Mouse (Mus musculus) ovary, adult 18-20 months (tissue): ENCODE results near the gene Dynlt1a.
"Not testable (repeated sequence)": the region's sequence is repeated elsewhere in the genome, so short reads cannot be mapped to it uniquely, and the experiment has no call there.

Source experiments
- DNase-seq: peaks from one replicate; pipeline ENCODE4 v3.0.0; 2022; ENCODE audit warnings: low spot score, mixed read lengths

Dynlt1a gene

DNA sequence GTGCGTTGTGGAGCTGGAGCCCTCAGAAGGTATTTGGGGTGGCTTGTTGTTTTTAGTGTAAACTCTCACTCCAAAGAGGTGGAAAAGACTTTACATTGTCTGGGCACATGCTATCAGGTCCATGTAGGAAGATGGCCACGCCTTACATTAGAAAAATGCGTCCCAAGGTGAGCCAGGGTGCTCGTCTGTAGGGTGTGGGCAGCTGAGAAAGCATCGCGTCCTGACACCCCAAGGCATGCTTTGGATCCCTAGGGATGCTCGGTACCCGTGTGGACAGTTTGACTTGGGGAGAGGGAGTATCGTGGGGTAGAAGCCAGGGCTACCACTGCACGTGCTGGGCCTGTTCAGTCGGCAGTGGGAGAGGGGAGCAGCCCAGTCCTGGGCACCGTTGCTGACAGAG is 28.3 kb downstream of the Dynlt1a start:
- DNase-seq: not testable (repeated sequence)

GRCm38 (mm10) chr17:6286169-6286568 is 31.1 kb downstream of the Dynlt1a start:
- DNase-seq: not testable (repeated sequence)

- DNase-seq: not testable (repeated sequence)
These were observed 34.2 kb downstream of the Dynlt1a start for GRCm38 (mm10) chr17:6283137-6283536.

DNA sequence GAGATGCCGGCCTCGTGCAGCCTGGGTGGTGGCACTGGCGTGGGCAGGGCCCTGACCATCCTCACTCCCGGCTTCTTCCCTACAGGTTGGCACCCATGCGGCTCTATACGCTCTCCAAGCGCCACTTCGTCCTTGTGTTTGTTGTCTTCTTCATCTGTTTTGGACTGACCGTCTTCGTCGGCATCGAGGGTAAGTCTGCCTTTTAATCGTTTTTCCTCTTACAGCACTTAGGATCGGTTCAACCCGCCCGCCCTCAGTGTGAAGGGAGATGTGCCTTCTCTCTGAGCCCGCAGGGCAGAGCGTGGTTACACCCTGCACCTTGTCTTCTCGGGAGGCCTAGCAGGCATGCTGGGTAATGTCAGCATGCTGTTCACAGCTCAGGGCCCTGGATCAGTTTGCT is 36.8 kb downstream of the Dynlt1a start:
- DNase-seq: not testable (repeated sequence)

- not testable (repeated sequence) for DNase-seq
These were observed 37.5 kb downstream of the Dynlt1a start for GRCm38 (mm10) chr17:6279772-6280171.

DNA sequence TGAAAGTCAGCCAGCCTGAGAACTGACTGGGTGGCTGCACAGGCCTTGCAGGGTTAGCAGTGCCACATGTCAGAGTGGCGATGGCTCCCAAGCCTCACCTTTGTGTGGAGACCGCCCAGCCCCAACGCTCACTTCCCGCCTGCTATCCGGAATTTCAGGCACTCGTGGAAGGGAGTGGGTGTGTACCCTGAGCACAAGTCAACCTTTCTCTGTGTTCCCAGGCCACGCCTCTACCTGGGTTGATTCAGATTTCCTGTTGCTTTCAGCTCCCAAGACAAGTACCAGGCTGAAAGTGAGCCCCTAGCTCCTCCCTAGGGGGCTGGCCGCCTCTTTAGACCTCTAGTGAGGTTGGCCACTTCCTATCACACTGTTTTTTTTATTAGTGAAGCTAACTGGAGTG is 38.1 kb downstream of the Dynlt1a start:
- not testable (repeated sequence) for DNase-seq

- DNase-seq: not testable (repeated sequence)
These were observed 42.6 kb downstream of the Dynlt1a start for GRCm38 (mm10) chr17:6274693-6275092.

- not testable (repeated sequence) for DNase-seq
These were observed 45.3 kb downstream of the Dynlt1a start for GRCm38 (mm10) chr17:6271970-6272369.

DNA sequence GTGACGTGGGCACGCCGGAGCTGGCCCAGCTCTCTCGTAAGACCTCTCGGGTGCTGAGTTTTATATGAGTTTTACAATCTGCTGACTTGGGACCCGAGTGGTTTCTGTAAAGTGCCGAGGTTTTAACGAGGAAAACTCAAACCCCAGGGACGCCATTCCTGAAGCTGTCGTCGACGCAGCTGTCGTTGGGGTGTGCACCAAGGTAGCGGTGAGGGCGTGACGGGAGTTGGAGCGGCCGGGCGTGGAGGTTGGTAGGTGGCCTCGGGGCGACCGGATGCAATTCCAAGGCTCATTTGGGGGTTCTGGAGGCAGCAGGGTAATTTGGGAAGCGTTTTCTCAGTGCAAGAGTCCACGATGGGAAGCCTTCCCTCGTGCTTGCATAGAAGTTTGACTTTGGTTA is 46.5 kb downstream of the Dynlt1a start:
- not testable (repeated sequence) for DNase-seq

DNA sequence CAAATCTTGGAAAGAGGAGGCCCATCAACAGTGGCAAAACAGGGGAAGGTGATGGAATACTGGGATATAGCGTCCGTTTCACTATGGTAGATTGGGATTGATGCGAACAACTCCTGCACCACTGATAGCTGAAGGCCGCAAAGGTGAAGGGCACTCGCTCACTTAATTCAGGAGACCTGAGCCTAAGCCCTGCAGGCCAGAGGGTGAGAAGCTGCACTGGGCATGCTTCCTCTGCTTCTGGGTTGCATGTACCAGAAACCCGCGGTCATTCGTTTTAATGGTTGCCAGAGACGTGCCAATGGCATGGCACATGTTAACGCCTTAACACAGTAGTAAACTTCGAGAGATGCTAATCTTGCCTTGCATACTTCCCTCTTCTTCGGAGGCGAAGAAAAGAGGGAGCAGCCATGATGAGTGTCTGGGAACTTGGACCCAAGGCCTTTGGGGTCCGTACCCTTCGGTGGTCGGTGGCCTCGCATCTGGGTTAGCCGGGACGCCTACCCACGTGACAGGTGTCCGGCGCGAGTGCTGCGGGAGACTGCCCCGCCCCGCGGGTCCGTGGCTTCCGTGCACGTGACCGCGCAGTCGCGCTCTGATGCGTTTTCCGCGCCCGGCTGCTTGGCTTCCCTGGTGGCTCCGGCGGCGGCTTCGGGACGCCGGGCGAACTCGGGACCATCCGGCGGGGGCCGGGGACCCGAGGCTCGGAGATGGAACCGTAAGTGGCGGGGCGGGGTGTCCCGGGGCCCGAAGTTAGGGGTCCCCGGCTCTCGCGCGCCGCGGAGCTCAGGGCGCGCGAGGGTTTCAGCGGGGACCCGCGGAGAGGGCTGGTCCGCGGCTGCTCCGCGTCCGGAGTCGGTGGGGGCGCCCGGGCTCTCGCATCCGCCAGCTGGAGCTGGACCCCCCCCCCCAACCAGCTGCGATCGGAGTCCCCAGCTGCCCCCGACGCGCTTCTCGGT is 47.1 kb downstream of the Dynlt1a start:
- DNase-seq: not testable (repeated sequence)

GRCm38 (mm10) chr17:6257070-6257456 is 60.2 kb downstream of the Dynlt1a start:
- DNase-seq: not testable (repeated sequence)

DNA sequence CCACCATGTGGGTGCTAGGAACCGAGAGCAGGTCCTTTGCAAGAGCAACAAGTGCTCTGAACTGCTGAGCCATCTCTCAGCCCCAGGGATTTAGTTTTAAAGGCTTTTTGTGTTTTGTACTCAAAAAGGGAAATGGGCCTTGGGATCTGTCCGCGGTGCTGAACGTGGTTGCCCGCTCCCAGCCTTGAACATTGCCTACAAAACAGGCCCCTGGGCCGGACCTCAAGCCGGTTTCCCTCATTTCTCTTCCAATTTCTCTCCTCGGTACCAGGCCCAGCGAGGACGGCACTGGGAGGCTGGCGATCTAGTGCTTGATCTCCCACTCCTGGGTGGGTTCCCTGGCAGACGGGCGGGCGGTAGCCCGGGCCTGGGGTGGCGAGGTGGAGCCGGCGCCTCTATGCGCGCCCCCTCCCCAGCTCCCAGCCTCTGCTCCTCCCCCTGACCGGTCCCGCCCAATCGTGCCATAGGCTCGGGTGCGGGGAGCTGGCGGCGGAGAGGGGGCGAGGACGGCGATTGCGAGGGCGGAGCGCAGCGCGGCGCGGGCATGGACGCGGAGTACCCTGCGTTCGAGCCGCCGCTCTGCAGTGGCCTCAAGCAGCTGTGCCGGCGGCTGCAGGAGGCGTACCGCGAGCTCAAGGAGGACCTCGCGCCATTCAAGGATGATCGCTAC is 60.8 kb downstream of the Dynlt1a start, which contains the start of gene Tmem181a:
TSS of gene Tmem181a (plus strand) at position 461 of the 670 bp plus-strand sequence.
- DNase-seq: not testable (repeated sequence)
